Mouse (Mus musculus): ENCODE measurements at regions not wholly inside any gene's neighbourhood (a gene's known extent, or its start where the extent isn't known, plus 50 kb on each side); places are given as distances from the start of the nearest gene placed in this dataset.

- TF ChIP-seq CTCF (IDR thresholded peaks at IDR 0.05 in 2 of 3, conservative IDR thresholded peaks at IDR 0.05 in 1 of 3; ENCODE audit: control insufficient read depth in 1 of 3, insufficient read depth in 1 of 3, low read depth in 2 of 3, low read length in 3 of 3, poor library complexity in 1 of 3, severe bottlenecking in 1 of 3) = no peak
- no peak for TF ChIP-seq JUND (IDR thresholded peaks at IDR 0.05; ENCODE audit: low read depth, low read length)
- no peak for TF ChIP-seq ELF1 (IDR thresholded peaks at IDR 0.05; ENCODE audit: low read depth, low read length)
- TF ChIP-seq POLR2A (IDR thresholded peaks at IDR 0.05; ENCODE audit: control insufficient read depth in 1 of 2, insufficient read depth in 1 of 2, low read depth in 1 of 2, low read length in 2 of 2, poor library complexity in 1 of 2) = no peak
- no peak for TF ChIP-seq POLR2AphosphoS2 (IDR thresholded peaks at IDR 0.05; ENCODE audit: low read length)
- TF ChIP-seq ZMIZ1 (IDR thresholded peaks at IDR 0.05; ENCODE audit: low read depth, low read length) = no peak
These were observed 167.3 kb upstream of the Lrig3 start for GRCm38 (mm10) chr10:125798678-125799077.
